Comparison of ENCODE assay signal across 15 mouse cellular contexts in the genomic region with DNA sequence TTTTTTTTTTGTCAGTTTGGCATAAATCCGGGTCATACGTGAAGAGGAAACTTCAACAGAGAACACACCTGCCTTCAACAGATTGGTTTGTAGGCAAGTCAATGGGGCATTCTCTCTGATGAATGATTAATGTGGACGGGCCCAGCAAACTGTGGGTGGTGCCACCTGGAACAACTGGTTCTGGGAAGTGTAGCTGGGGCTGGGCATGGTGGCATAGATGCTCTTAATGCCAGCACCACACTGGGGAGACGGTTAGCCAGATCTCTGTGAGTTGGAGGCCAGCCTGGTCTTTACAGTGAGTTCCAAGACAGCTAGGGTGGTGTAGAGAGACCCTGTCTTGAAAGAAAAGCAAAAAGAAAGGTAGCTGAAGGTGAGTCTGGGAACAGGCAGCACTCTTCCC. TPM values are rescaled to one million over a fixed set of nuclear protein-coding genes. Genes with fewer than 3 reads are reported as not detected.
"Had no signal": no experiment of that assay in that cellular context is flagged by ENCODE, and none has a peak within 500 bp of the region (broad histone marks: within the 10 kb centered on the region; RNA-seq: fewer than 3 reads in every experiment).

No protein-coding gene starts in this region.

- H3K4me3 ChIP-seq: hindbrain, embryonic 12.5 days; layer of hippocampus, adult 2 months; limb, embryonic 13.5 days; liver, embryonic 12.5 days; midbrain, embryonic 10.5 days; midbrain, embryonic 15.5 days had no signal

- H3K27me3 ChIP-seq: hindbrain, embryonic 12.5 days; midbrain, embryonic 15.5 days had no signal

- H3K9ac ChIP-seq: hindbrain, embryonic 12.5 days; limb, embryonic 13.5 days; liver, embryonic 12.5 days; lung, embryonic 14.5 days; midbrain, embryonic 15.5 days had no signal

- DNase-seq: left cerebral cortex, postnatal 4 days; lung, embryonic 14.5 days; lung, postnatal 10 days; lung, postnatal 4 days; right cerebral cortex, postnatal 14 days; thymus, adult 2 months; thymus, postnatal 25 days had no signal

- H3K36me3 ChIP-seq: hindbrain, embryonic 12.5 days; limb, embryonic 13.5 days; liver, embryonic 12.5 days; midbrain, embryonic 10.5 days; midbrain, embryonic 15.5 days had no signal

- H3K9me3 ChIP-seq: hindbrain, embryonic 12.5 days; limb, embryonic 13.5 days; liver, embryonic 12.5 days; midbrain, embryonic 10.5 days; midbrain, embryonic 15.5 days had no signal

- H3K27ac ChIP-seq: hindbrain, embryonic 12.5 days; layer of hippocampus, adult 2 months; limb, embryonic 13.5 days; liver, embryonic 12.5 days; midbrain, embryonic 10.5 days; midbrain, embryonic 15.5 days had no signal

- ATAC-seq: hindbrain, embryonic 16.5 days; inflammation-experienced regulatory T-cells, adult 6 months; liver, embryonic 12.5 days; midbrain, embryonic 15.5 days had no signal

- H3K4me1 ChIP-seq: limb, embryonic 13.5 days had no signal

- H3K4me2 ChIP-seq: hindbrain, embryonic 12.5 days; limb, embryonic 13.5 days; liver, embryonic 12.5 days; lung, embryonic 14.5 days; midbrain, embryonic 15.5 days had no signal

RNA-seq across cellular contexts. Expression of a gene that starts 1.5 kb away (rescaled TPM):
- polyA plus RNA-seq: inflammation-experienced regulatory T-cells, adult 6 months had no signal
